ENCODE assay signal across 22 mouse cellular contexts in the genomic region with DNA sequence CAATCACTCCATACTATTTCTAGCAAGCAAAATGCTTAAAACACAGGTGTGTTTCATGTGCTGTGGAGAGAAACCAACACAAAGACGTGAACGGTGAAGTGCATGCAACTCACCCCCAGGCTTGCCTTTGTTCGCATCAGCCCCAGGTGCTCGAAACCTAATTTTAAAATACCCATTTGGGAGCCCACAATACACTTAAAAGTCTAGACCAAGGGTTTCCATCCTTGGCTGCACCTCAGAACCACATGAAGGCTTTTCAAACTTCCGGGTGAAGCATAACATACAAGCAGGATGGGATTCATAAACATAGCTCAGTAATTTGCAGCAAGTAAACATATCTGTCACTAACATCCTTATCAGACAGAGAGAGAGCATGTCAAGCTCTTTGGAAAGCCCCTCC. TPM values are rescaled to one million over a fixed set of nuclear protein-coding genes. Genes with fewer than 3 reads are reported as not detected.
A peak's percentile ranks its signal among the peaks of the same experiment; 100 is the strongest.
DNase-seq lines count a peak whose midpoint lies in the region; ATAC-seq and TF ChIP-seq lines count a peak whose summit lies in the region.
"Had no signal": no experiment of that assay in that cellular context is flagged by ENCODE, and none has a peak within 500 bp of the region (broad histone marks: within the 10 kb centered on the region; RNA-seq: fewer than 3 reads in every experiment).

No protein-coding gene starts in this region.

- H3K9me3 ChIP-seq in forebrain, embryonic 10.5 days = no peaks in the 10 kb centered on the region
- H3K9me3 ChIP-seq in heart, embryonic 12.5 days (replicated peaks) = no peaks in the 10 kb centered on the region
- H3K9me3 ChIP-seq: embryonic facial prominence, embryonic 10.5 days; forebrain, embryonic 12.5 days; G1E; limb, embryonic 10.5 days; liver, embryonic 13.5 days; midbrain, embryonic 10.5 days had no signal

- TF ChIP-seq POLR2A in thymus, adult 2 months (IDR thresholded peaks at IDR 0.05; ENCODE audit: control insufficient read depth, extremely low read depth, insufficient read depth, low read length, poor library complexity) = no peak

- TF ChIP-seq CTCF in thymus, adult 2 months (IDR thresholded peaks at IDR 0.05; ENCODE audit: borderline replicate concordance, control insufficient read depth, extremely low read depth, insufficient read depth, low read length, poor library complexity) = no peak

- H3K27ac ChIP-seq in thymus, adult 2 months (ENCODE audit: control insufficient read depth, insufficient read depth, low read length) = no peak overlapping the region
- no peak overlapping the region for H3K27ac ChIP-seq in forebrain, embryonic 10.5 days
- H3K27ac ChIP-seq in heart, embryonic 12.5 days (ENCODE audit: poor library complexity, severe bottlenecking) = no peak overlapping the region
- H3K27ac ChIP-seq: embryonic facial prominence, embryonic 10.5 days; forebrain, embryonic 12.5 days; limb, embryonic 10.5 days; liver, embryonic 13.5 days; midbrain, embryonic 10.5 days; stomach, postnatal 0 days had no signal

- H3K9ac ChIP-seq in heart, embryonic 12.5 days = no peak overlapping the region
- H3K9ac ChIP-seq: forebrain, embryonic 12.5 days; liver, embryonic 13.5 days had no signal

- no peak overlapping the region for H3K4me3 ChIP-seq in thymus, adult 2 months (ENCODE audit: control insufficient read depth, insufficient read depth, low read length)
- H3K4me3 ChIP-seq in forebrain, embryonic 10.5 days = no peak overlapping the region
- no peak overlapping the region for H3K4me3 ChIP-seq in heart, embryonic 12.5 days
- H3K4me3 ChIP-seq: embryonic facial prominence, embryonic 10.5 days; forebrain, embryonic 12.5 days; limb, embryonic 10.5 days; liver, embryonic 13.5 days; midbrain, embryonic 10.5 days had no signal

- no peak for ATAC-seq in heart, embryonic 12.5 days (ENCODE audit: insufficient number of reproducible peaks, low FRiP score)

- H3K4me1 ChIP-seq in thymus, adult 2 months (replicated peaks; ENCODE audit: control insufficient read depth, insufficient read depth, low read length) = peaks cover 11% of the 10 kb centered on the region
- no peaks in the 10 kb centered on the region for H3K4me1 ChIP-seq in forebrain, embryonic 10.5 days
- H3K4me1 ChIP-seq in heart, embryonic 12.5 days (replicated peaks) = 0 out of 2 replicates have a peak, but pooled peaks cover 5% of the 10 kb centered on the region
- H3K4me1 ChIP-seq: embryonic facial prominence, embryonic 10.5 days; forebrain, embryonic 12.5 days; limb, embryonic 10.5 days; midbrain, embryonic 10.5 days had no signal

- no peaks in the 10 kb centered on the region for H3K27me3 ChIP-seq in thymus, adult 2 months (ENCODE audit: control insufficient read depth, insufficient read depth, low read length)
- H3K27me3 ChIP-seq in forebrain, embryonic 10.5 days (ENCODE audit: poor library complexity, severe bottlenecking) = no peaks in the 10 kb centered on the region
- no peaks in the 10 kb centered on the region for H3K27me3 ChIP-seq in heart, embryonic 12.5 days (replicated peaks)
- H3K27me3 ChIP-seq: forebrain, embryonic 12.5 days; liver, embryonic 13.5 days had no signal

- 8% methylated on average over 5 of the region's 5 CpGs for WGBS in thymus, adult 2 months
- WGBS in forebrain, embryonic 10.5 days = 96% methylated on average over 5 of the region's 5 CpGs
- 85% methylated on average over 5 of the region's 5 CpGs for WGBS in heart, embryonic 12.5 days

- no peaks in the 10 kb centered on the region for H3K36me3 ChIP-seq in thymus, adult 2 months (ENCODE audit: control insufficient read depth, insufficient read depth, low read length)
- peaks cover 6% of the 10 kb centered on the region; the same call in 1 of the 2 replicates for H3K36me3 ChIP-seq in forebrain, embryonic 10.5 days (replicated peaks)
- H3K36me3 ChIP-seq in heart, embryonic 12.5 days = peaks cover 9% of the 10 kb centered on the region; the same call in 1 of the 2 replicates
- H3K36me3 ChIP-seq: forebrain, embryonic 12.5 days had no signal

- DNase-seq in lung, postnatal 25 days (ENCODE audit: low spot score) = peak; percentile 23
- no peak for DNase-seq in lung, postnatal 4 days
- peak; percentile 76 for DNase-seq in T-cell, adult 2 months (ENCODE audit: low spot score)
- DNase-seq in thymus, adult 2 months = peak; percentile 41
- DNase-seq in forebrain, embryonic 10.5 days (ENCODE audit: extremely low spot score, low spot score) = no peak
- DNase-seq in gastrocnemius, adult 8-10 months (ENCODE audit: low spot score in 2 of 2) = no peak
- DNase-seq: B cell, adult 2 months; cerebellum, adult 8-10 months; gastrocnemius, postnatal 14 days; heart, adult 18-20 months; kidney, adult 9 months; kidney, postnatal 25 days; liver, embryonic 13.5 days; retina, postnatal 1 day; right cerebral cortex, postnatal 4 days had no signal

- no peak overlapping the region for H3K4me2 ChIP-seq in heart, embryonic 12.5 days
- H3K4me2 ChIP-seq: forebrain, embryonic 12.5 days; liver, embryonic 13.5 days had no signal

RNA-seq across cellular contexts. Expression of a gene that starts 42.5 kb away (rescaled TPM):
- polyA plus RNA-seq in thymus, adult 2 months (2012; rRNA removed) = 185 and 222 TPM in 2 replicates
- polyA plus RNA-seq in forebrain, embryonic 10.5 days (2016; fragmentation: Nextera tagmentation; extraction: Ambion mirVana) = 14.8 and 17.5 TPM in 2 replicates
- 59.7 and 68.4 TPM in 2 replicates for polyA plus RNA-seq in heart, embryonic 12.5 days (2016; fragmentation: Nextera tagmentation; extraction: Ambion mirVana)
- total RNA-seq in gastrocnemius, adult 8-10 months (2022) = 1 to 10 TPM; 2.3 to 5.2 (median 4.3) TPM

RNA-seq across cellular contexts. Expression of a gene that starts 57.3 kb away (rescaled TPM):
- 18.1 and 21.9 TPM in 2 replicates for polyA plus RNA-seq in thymus, adult 2 months (2012; rRNA removed)
- 4.6 and 5.3 TPM in 2 replicates for polyA plus RNA-seq in forebrain, embryonic 10.5 days (2016; fragmentation: Nextera tagmentation; extraction: Ambion mirVana)
- polyA plus RNA-seq in heart, embryonic 12.5 days (2016; fragmentation: Nextera tagmentation; extraction: Ambion mirVana) = 5.7 and 6.9 TPM in 2 replicates
- total RNA-seq in gastrocnemius, adult 8-10 months (2022) = 1 to 10 TPM; 6.9 to 8.9 (median 7.6) TPM

Comparison
In these comparisons a context has a peak if more than half of its experiments do, and no peak if none do; other contexts are left out.
1. DNase-seq: peak in lung, postnatal 25 days (single experiment), T-cell, adult 2 months (single experiment) and thymus, adult 2 months (single experiment); none in lung, postnatal 4 days (0 of 2), forebrain, embryonic 10.5 days (single experiment) and gastrocnemius, adult 8-10 months (0 of 2).